Mouse (Mus musculus) limb, embryonic 12.5 days (tissue): ENCODE data around the gene Usp54. TPM values are rescaled to one million over a fixed set of nuclear protein-coding genes. Genes with fewer than 3 reads are reported as not detected.

Experiments used
- ATAC-seq: fragments of 200-750 bp; cut with Nextera tagmentation; 2 replicates; pipeline ENCODE4 v1.8.0; 2017; ENCODE audit warnings: low read depth, moderate TSS enrichment; ENCODE audit not compliant: insufficient number of reproducible peaks, insufficient read depth, low FRiP score, low TSS enrichment
- H3K27ac ChIP-seq: fragments of 300-500 bp; sonication (generic); 2 replicates; pipeline ENCODE4 v1.5.1; 2016; ENCODE audit warnings: mild to moderate bottlenecking, moderate library complexity
- H3K27me3 ChIP-seq: fragments of 300-500 bp; sonication (generic); 2 replicates; pipeline ENCODE4 v1.6.1; 2016; ENCODE audit warnings: mild to moderate bottlenecking, moderate library complexity
- H3K36me3 ChIP-seq: fragments of 300-500 bp; sonication (generic); 2 replicates; pipeline ENCODE4 v1.6.1; 2016; ENCODE audit warnings: mild to moderate bottlenecking, moderate library complexity
- H3K4me1 ChIP-seq: fragments of 300-500 bp; sonication (generic); replicated peaks from 2 replicates; pipeline ENCODE4 v1.6.1; 2016
- H3K4me2 ChIP-seq: fragments of 300-500 bp; sonication (generic); 2 replicates; pipeline ENCODE4 v1.6.1; 2016; ENCODE audit warnings: mild to moderate bottlenecking, moderate library complexity
- H3K4me3 ChIP-seq: fragments of 300-500 bp; sonication (generic); replicated peaks from 2 replicates; pipeline ENCODE4 v1.5.1; 2016; ENCODE audit warnings: mild to moderate bottlenecking
- H3K9ac ChIP-seq: fragments of 300-500 bp; sonication (generic); replicated peaks from 2 replicates; pipeline ENCODE4 v1.6.1; 2016; ENCODE audit warnings: mild to moderate bottlenecking, moderate library complexity
- H3K9me3 ChIP-seq: fragments of 300-500 bp; sonication (generic); 2 replicates; pipeline ENCODE4 v1.6.1; 2016; ENCODE audit warnings: mild to moderate bottlenecking, moderate library complexity
- WGBS: fragments of 180-500 bp; shearing (Covaris S2); methylation state at CpG from one replicate; pipeline ENCODE4 v1.1.7; 2016; 5-methylcytosine and 5-hydroxymethylcytosine counted together
- polyA plus RNA-seq: library from polyadenylated mRNA; unstranded; fragments of >200 nt; fragmentation: Nextera tagmentation; extraction: Ambion mirVana; gene quantifications from 2 replicates; pipeline ENCODE4 v1.2.1, GENCODE M21; 2016

Gene Usp54
- polyA plus RNA-seq, 1 experiment from 2014 or later: 11.4 TPM

- no peak for ATAC-seq
Observed at GRCm38 (mm10) chr14:20631253-20631652, 9.6 kb downstream of the Usp54 start.

GRCm38 (mm10) chr14:20626971-20627370 is 13.9 kb downstream of the Usp54 start:
- no peaks in the 10 kb centered on the region for H3K36me3 ChIP-seq
- H3K4me3 ChIP-seq: no peak overlapping the region
- H3K4me1 ChIP-seq: peaks cover 3% of the 10 kb centered on the region; the same call in 1 of the 2 replicates
- no peaks in the 10 kb centered on the region for H3K27me3 ChIP-seq
- H3K27ac ChIP-seq: no peak overlapping the region
- ATAC-seq: no peak
- no peaks in the 10 kb centered on the region for H3K9me3 ChIP-seq
- WGBS: 58% methylated on average over 3 of the region's 3 CpGs
- H3K4me2 ChIP-seq: no peak overlapping the region
- H3K9ac ChIP-seq: no peak overlapping the region

More at GRCm38 (mm10) chr14:20631253-20631652, 9.6 kb downstream of the Usp54 start:
- peaks cover 3% of the 10 kb centered on the region; the same call in 1 of the 2 replicates for H3K4me1 ChIP-seq
- H3K36me3 ChIP-seq: no peaks in the 10 kb centered on the region
- no peaks in the 10 kb centered on the region for H3K9me3 ChIP-seq
- no peaks in the 10 kb centered on the region for H3K27me3 ChIP-seq
- peak overlapping the region; percentile 25; the same call in 1 of the 2 replicates for H3K27ac ChIP-seq
- 56% methylated on average over 4 of the region's 4 CpGs for WGBS
- H3K4me2 ChIP-seq: no peak overlapping the region
- H3K9ac ChIP-seq: no peak overlapping the region
- H3K4me3 ChIP-seq: no peak overlapping the region

- H3K4me3 ChIP-seq: no peak overlapping the region
- no peak overlapping the region for H3K4me2 ChIP-seq
- H3K4me1 ChIP-seq: peaks cover 3% of the 10 kb centered on the region; the same call in 1 of the 2 replicates
- H3K27me3 ChIP-seq: no peaks in the 10 kb centered on the region
- WGBS: 61% methylated on average over 2 of the region's 2 CpGs
- no peaks in the 10 kb centered on the region for H3K9me3 ChIP-seq
- no peak overlapping the region for H3K9ac ChIP-seq
- ATAC-seq: no peak
- no peak overlapping the region for H3K27ac ChIP-seq
- H3K36me3 ChIP-seq: no peaks in the 10 kb centered on the region
Observed at GRCm38 (mm10) chr14:20626447-20626846, 14.4 kb downstream of the Usp54 start.

GRCm38 (mm10) chr14:20622907-20623306 is 18.0 kb downstream of the Usp54 start:
- Histone ChIP-seq H3K4me2 (no peak overlapping the region), H3K27me3 (no peaks in the 10 kb centered on the region), H3K9me3 (no peaks in the 10 kb centered on the region), H3K36me3 (peaks cover 4% of the 10 kb centered on the region; the same call in 1 of the 2 replicates), H3K9ac (no peak overlapping the region), H3K4me3 (no peak overlapping the region), H3K27ac (no peak overlapping the region), H3K4me1 (no peaks in the 10 kb centered on the region)
- WGBS: 93% methylated on average over 3 of the region's 3 CpGs
- ATAC-seq: no peak

- no peak overlapping the region for H3K4me3 ChIP-seq
- 68% methylated on average over 2 of the region's 2 CpGs for WGBS
- H3K4me1 ChIP-seq: no peaks in the 10 kb centered on the region
- no peaks in the 10 kb centered on the region for H3K9me3 ChIP-seq
- no peak overlapping the region for H3K4me2 ChIP-seq
- no peak overlapping the region for H3K27ac ChIP-seq
- peaks cover 4% of the 10 kb centered on the region; the same call in 1 of the 2 replicates for H3K36me3 ChIP-seq
- no peaks in the 10 kb centered on the region for H3K27me3 ChIP-seq
- no peak for ATAC-seq
- no peak overlapping the region for H3K9ac ChIP-seq
Observed at GRCm38 (mm10) chr14:20622412-20622811, 18.5 kb downstream of the Usp54 start.

GRCm38 (mm10) chr14:20621903-20622302 is 19.0 kb downstream of the Usp54 start:
- WGBS: 80% methylated on average over 2 of the region's 2 CpGs
- no peak for ATAC-seq
- H3K27ac ChIP-seq: no peak overlapping the region
- no peaks in the 10 kb centered on the region for H3K4me1 ChIP-seq
- no peaks in the 10 kb centered on the region for H3K9me3 ChIP-seq
- H3K36me3 ChIP-seq: peaks cover 4% of the 10 kb centered on the region; the same call in 1 of the 2 replicates
- no peaks in the 10 kb centered on the region for H3K27me3 ChIP-seq
- H3K9ac ChIP-seq: no peak overlapping the region
- H3K4me3 ChIP-seq: no peak overlapping the region
- H3K4me2 ChIP-seq: no peak overlapping the region

GRCm38 (mm10) chr14:20619131-20619530 is 21.7 kb downstream of the Usp54 start:
- H3K36me3 ChIP-seq: peaks cover 4% of the 10 kb centered on the region; the same call in 1 of the 2 replicates
- H3K4me3 ChIP-seq: no peak overlapping the region
- H3K27ac ChIP-seq: no peak overlapping the region
- H3K9me3 ChIP-seq: no peaks in the 10 kb centered on the region
- no peak for ATAC-seq
- H3K9ac ChIP-seq: no peak overlapping the region
- H3K27me3 ChIP-seq: no peaks in the 10 kb centered on the region
- H3K4me2 ChIP-seq: no peak overlapping the region
- no peaks in the 10 kb centered on the region for H3K4me1 ChIP-seq

- H3K9ac ChIP-seq: no peak overlapping the region
- H3K4me1 ChIP-seq: no peaks in the 10 kb centered on the region
- H3K27ac ChIP-seq: no peak overlapping the region
- 85% methylated on average over 5 of the region's 5 CpGs for WGBS
- no peak overlapping the region for H3K4me2 ChIP-seq
- H3K27me3 ChIP-seq: no peaks in the 10 kb centered on the region
- H3K4me3 ChIP-seq: no peak overlapping the region
- ATAC-seq: no peak
- H3K36me3 ChIP-seq: peaks cover 4% of the 10 kb centered on the region; the same call in 1 of the 2 replicates
- no peaks in the 10 kb centered on the region for H3K9me3 ChIP-seq
Observed at GRCm38 (mm10) chr14:20618211-20618610, 22.7 kb downstream of the Usp54 start.

- Histone ChIP-seq H3K9me3 (no peaks in the 10 kb centered on the region), H3K4me1 (no peaks in the 10 kb centered on the region), H3K9ac (no peak overlapping the region), H3K4me2 (no peak overlapping the region), H3K27me3 (no peaks in the 10 kb centered on the region), H3K4me3 (no peak overlapping the region), H3K27ac (no peak overlapping the region), H3K36me3 (peaks cover 4% of the 10 kb centered on the region; the same call in 1 of the 2 replicates)
- WGBS: 45% methylated on average over 2 of the region's 2 CpGs
- ATAC-seq: no peak
Observed at GRCm38 (mm10) chr14:20616421-20616820, 24.4 kb downstream of the Usp54 start.

GRCm38 (mm10) chr14:20615075-20615474 is 25.8 kb downstream of the Usp54 start:
- WGBS: 94% methylated on average over 2 of the region's 2 CpGs
- H3K4me2 ChIP-seq: no peak overlapping the region
- ATAC-seq: no peak
- H3K9me3 ChIP-seq: no peaks in the 10 kb centered on the region
- no peak overlapping the region for H3K4me3 ChIP-seq
- H3K4me1 ChIP-seq: no peaks in the 10 kb centered on the region
- H3K9ac ChIP-seq: no peak overlapping the region
- no peak overlapping the region for H3K27ac ChIP-seq
- H3K27me3 ChIP-seq: no peaks in the 10 kb centered on the region
- peaks cover 3% of the 10 kb centered on the region; the same call in 1 of the 2 replicates for H3K36me3 ChIP-seq

GRCm38 (mm10) chr14:20612820-20613219 is 28.0 kb downstream of the Usp54 start:
- Histone ChIP-seq H3K4me2 (no peak overlapping the region), H3K9ac (no peak overlapping the region), H3K27ac (no peak overlapping the region), H3K4me1 (no peaks in the 10 kb centered on the region), H3K27me3 (no peaks in the 10 kb centered on the region), H3K4me3 (no peak overlapping the region), H3K36me3 (no peaks in the 10 kb centered on the region), H3K9me3 (no peaks in the 10 kb centered on the region)
- 96% methylated on average over 1 of the region's 1 CpGs for WGBS
- no peak for ATAC-seq

GRCm38 (mm10) chr14:20610146-20610545 is 30.7 kb downstream of the Usp54 start:
- Histone ChIP-seq H3K27me3 (no peaks in the 10 kb centered on the region), H3K4me3 (no peak overlapping the region), H3K9me3 (no peaks in the 10 kb centered on the region), H3K27ac (no peak overlapping the region), H3K36me3 (peaks cover 15% of the 10 kb centered on the region), H3K4me1 (no peaks in the 10 kb centered on the region), H3K4me2 (no peak overlapping the region), H3K9ac (no peak overlapping the region)
- no peak for ATAC-seq
- WGBS: 81% methylated on average over 4 of the region's 4 CpGs
